Mouse (Mus musculus): Measurements from ENCODE around the gene Lrrc4.

DNA sequence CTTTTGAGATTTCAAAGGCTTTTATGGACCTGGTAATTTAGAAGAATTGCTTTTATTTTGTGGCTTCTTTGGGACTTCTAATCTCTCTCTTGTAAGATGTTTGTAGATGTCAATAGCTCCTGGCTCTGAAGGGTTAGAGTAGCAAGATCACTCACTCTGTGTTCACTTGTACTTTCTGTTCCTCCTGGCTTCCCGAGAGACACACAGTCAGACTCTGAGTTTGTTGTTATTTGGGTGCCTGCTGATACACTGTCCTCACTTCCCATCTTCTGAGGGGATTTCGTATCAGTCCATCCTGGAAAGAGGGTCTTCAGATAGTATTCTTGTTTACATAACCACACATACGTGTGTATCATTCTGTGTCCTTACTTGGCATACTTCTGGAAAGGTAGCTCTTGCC, 208.6 kb downstream of the Lrrc4 start:
- TF ChIP-seq CTCF (IDR thresholded peaks at IDR 0.05; ENCODE audit: low read depth, low read length): no peak
- TF ChIP-seq POLR2A (IDR thresholded peaks at IDR 0.05; ENCODE audit: insufficient read depth, low read length): no peak

Data from ES-Bruce4 (cell line).